Mouse (Mus musculus) bone marrow, adult 2 months (tissue): ENCODE measurements around the gene Zfp618.

Source experiments
- CTCF ChIP-seq: fragments of 200-500 bp; IDR thresholded peaks from 2 replicates; pipeline ENCODE4 v1.5.1; 2011; ENCODE audit warnings: low read length, control low read depth; ENCODE audit not compliant: control insufficient read depth, insufficient read depth
- POLR2A ChIP-seq: fragments of 200-500 bp; IDR thresholded peaks from 2 replicates; pipeline ENCODE4 v1.6.1; 2011; ENCODE audit warnings: low read depth, mild to moderate bottlenecking, control low read depth, low read length, borderline replicate concordance; ENCODE audit not compliant: control insufficient read depth

GRCm38 (mm10) chr4:63019428-63019858, 54.1 kb downstream of the Zfp618 start:
- TF ChIP-seq CTCF, result no peak
- TF ChIP-seq POLR2A, result no peak
